Mouse (Mus musculus) kidney, embryonic 14.5 days (tissue): Measurements from ENCODE around the gene Ssna1. TPM values are rescaled to one million over a fixed set of nuclear protein-coding genes. Genes with fewer than 3 reads are reported as not detected.
"Not testable (repeated sequence)": the region's sequence is repeated elsewhere in the genome, so short reads cannot be mapped to it uniquely, and the experiment has no call there.

Experiments used
- ATAC-seq: fragments of 200-750 bp; cut with Nextera tagmentation; 2 replicates; pipeline ENCODE4 v1.8.0; 2017; ENCODE audit warnings: moderate number of reproducible peaks, mild to moderate bottlenecking, moderate TSS enrichment, moderate library complexity; ENCODE audit not compliant: low FRiP score, low TSS enrichment
- H3K27ac ChIP-seq: fragments of 300-500 bp; sonication (generic); 2 replicates; pipeline ENCODE4 v1.5.1; 2014; ENCODE audit warnings: low read depth, mild to moderate bottlenecking, low read length, moderate library complexity, mixed read lengths
- H3K27me3 ChIP-seq: fragments of 300-500 bp; sonication (generic); 2 replicates; pipeline ENCODE4 v1.6.1; 2014; ENCODE audit warnings: mild to moderate bottlenecking, low read length; ENCODE audit not compliant: control insufficient read depth, insufficient read depth
- H3K36me3 ChIP-seq: fragments of 300-500 bp; sonication (generic); 2 replicates; pipeline ENCODE4 v1.6.1; 2014; ENCODE audit warnings: low read length, mixed read lengths; ENCODE audit not compliant: control insufficient read depth, insufficient read depth
- H3K4me1 ChIP-seq: fragments of 300-500 bp; sonication (generic); 2 replicates; pipeline ENCODE4 v1.6.1; 2014; ENCODE audit warnings: low read length, mixed read lengths; ENCODE audit not compliant: control insufficient read depth, insufficient read depth
- H3K4me2 ChIP-seq: fragments of 300-500 bp; sonication (generic); replicated peaks from 2 replicates; pipeline ENCODE4 v1.6.1; 2014; ENCODE audit warnings: low read depth, mild to moderate bottlenecking, low read length
- H3K4me3 ChIP-seq: fragments of 300-500 bp; sonication (generic); 2 replicates; pipeline ENCODE4 v1.5.1; 2014; ENCODE audit warnings: mild to moderate bottlenecking, low read length
- H3K9ac ChIP-seq: fragments of 300-500 bp; sonication (generic); 2 replicates; pipeline ENCODE4 v1.6.1; 2014; ENCODE audit warnings: low read depth, mild to moderate bottlenecking, low read length, moderate library complexity
- H3K9me3 ChIP-seq: fragments of 300-500 bp; sonication (generic); 2 replicates; pipeline ENCODE4 v1.6.1; 2016; ENCODE audit warnings: low read length; ENCODE audit not compliant: control insufficient read depth
- WGBS: fragments of 180-500 bp; shearing (Covaris S2); extraction: QIAGEN DNeasy Blood & Tissue Kit; methylation state at CpG from one replicate; pipeline ENCODE4 v1.1.7; 2014; 5-methylcytosine and 5-hydroxymethylcytosine counted together
- polyA plus RNA-seq: library from polyadenylated mRNA; unstranded; fragments of >200 nt; fragmentation: Nextera tagmentation; extraction: Ambion mirVana; gene quantifications from 2 replicates; pipeline ENCODE4 v1.2.1, GENCODE M21; 2014

The Ssna1 gene
- polyA plus RNA-seq, 1 experiment from 2014 or later = 212 TPM

DNA sequence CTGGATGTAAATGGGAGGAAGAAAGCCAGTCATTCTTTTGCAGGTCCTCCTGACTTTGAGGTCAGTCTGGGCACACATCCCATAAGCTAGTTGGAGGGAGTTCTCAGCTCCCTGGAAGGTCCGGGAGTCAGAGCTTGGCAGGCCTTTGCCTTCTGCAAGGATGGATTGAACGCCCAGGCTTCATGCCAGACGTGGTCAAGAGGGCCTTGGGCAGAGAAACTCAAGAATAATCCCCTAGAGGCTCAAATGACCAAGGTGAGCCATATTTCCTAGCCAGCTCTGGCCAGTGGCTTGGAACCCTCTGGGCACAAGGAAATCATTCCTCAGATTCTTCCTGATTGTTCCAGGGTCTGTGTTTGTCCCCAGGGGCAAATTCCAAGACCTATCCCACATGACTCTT is 7.4 kb downstream of the Ssna1 start:
- Histone ChIP-seq H3K4me1 (peaks cover 14% of the 10 kb centered on the region), H3K36me3 (peaks cover 12% of the 10 kb centered on the region), H3K27me3 (peaks cover 14% of the 10 kb centered on the region), H3K27ac (no peak overlapping the region), H3K9me3 (no peaks in the 10 kb centered on the region), H3K4me2 (peak overlapping the region; percentile 15; the same call in 1 of the 2 replicates), H3K4me3 (no peak overlapping the region), H3K9ac (no peak overlapping the region)
- 70% methylated on average over 3 of the region's 3 CpGs for WGBS
- ATAC-seq = no peak

- no peak for ATAC-seq
- Histone ChIP-seq H3K27ac (no peak overlapping the region), H3K4me2 (peak overlapping the region; percentile 15; the same call in 1 of the 2 replicates), H3K27me3 (peaks cover 14% of the 10 kb centered on the region), H3K4me3 (no peak overlapping the region; the same call in 1 of the 2 replicates), H3K4me1 (peaks cover 14% of the 10 kb centered on the region), H3K36me3 (peaks cover 6% of the 10 kb centered on the region), H3K9ac (no peak overlapping the region; the same call in 1 of the 2 replicates), H3K9me3 (no peaks in the 10 kb centered on the region)
- WGBS = 81% methylated on average over 5 of the region's 5 CpGs
Measured at GRCm38 (mm10) chr2:25264286-25264660, 8.0 kb downstream of the Ssna1 start.

DNA sequence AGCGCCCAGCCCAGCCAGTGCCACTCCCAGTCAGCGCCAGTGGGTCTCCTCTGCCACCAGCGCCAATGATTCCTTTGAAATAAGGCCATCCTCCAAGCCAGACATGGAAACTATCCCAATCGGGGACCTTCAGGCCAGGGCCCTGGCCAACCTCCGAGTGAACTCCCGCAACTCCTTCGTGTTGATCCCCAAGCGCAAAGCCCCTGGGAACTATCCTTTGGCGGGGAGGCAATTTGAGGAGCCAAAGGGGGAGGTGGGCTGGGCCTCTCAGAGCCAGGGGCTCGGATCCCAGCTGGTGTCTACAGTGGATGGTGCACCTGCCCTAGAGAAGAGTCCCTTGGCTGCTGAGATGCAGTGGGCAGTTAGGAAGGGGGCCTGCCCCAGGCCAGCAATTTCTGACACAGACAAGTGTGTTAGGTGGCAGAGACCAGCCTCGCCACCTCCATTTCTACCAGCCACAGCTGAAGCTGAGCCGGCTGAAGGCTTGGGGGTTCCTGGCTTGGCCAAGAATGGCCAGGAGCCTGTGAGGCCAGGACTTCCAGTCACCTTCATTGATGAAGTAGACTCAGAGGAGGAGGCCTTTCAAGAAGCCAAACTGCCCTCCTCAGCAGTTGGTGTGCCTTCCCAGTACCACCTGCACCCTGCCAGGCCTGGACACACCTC is 8.5 kb downstream of the Ssna1 start:
- peak overlapping the region; percentile 78 for H3K4me3 ChIP-seq
- peak overlapping the region; percentile 99 for H3K4me2 ChIP-seq
- no peak for ATAC-seq
- H3K4me1 ChIP-seq = peaks cover 14% of the 10 kb centered on the region
- H3K27ac ChIP-seq = no peak overlapping the region
- H3K9ac ChIP-seq = peak overlapping the region; percentile 66
- H3K27me3 ChIP-seq = peaks cover 14% of the 10 kb centered on the region
- WGBS = 19% methylated on average over 12 of the region's 12 CpGs
- H3K36me3 ChIP-seq = peaks cover under 1% of the 10 kb centered on the region
- H3K9me3 ChIP-seq = no peaks in the 10 kb centered on the region

DNA sequence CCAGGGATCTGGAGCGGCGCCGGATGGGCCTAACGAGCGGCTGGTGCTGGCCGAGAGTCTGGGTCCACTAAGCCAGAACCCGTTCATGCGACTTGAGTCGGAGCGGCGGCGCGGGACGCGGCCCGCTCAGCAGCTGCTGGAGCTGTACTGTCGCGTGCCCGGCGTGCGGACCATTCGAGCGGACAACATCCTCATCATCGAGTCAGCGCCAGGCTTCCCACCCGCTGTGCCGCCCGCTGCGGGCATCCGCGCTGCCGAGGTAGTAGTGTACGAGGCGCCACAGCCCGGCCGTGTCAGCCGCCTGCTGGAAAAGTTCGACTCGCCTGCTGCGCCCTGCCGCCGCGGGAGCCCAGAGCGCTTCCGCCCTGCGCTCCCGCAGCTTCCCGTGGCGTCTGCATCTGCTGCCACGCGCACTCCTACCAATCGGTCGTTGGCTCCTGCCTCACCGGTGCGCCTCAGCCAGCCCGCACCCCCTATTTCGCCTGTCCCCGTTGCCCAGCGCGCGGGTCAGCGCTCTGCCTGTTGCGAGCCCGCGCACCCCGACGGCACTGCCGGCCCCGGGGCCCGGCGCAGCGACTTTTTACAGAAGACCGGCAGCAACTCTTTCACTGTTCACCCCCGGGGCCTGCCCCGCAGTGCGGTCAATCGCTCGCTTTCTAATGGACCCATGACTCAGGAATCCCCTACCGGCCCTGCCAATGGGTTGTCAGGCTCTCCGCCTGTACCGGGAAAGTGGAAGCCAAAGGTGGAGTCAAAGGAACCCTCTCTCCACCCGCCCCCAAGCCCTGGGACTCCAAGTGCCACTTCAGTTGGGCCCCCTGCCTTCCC is 9.2 kb downstream of the Ssna1 start:
- peak overlapping the region; percentile 99 for H3K4me2 ChIP-seq
- H3K9me3 ChIP-seq = no peaks in the 10 kb centered on the region
- H3K4me3 ChIP-seq = peak overlapping the region; percentile 78
- H3K36me3 ChIP-seq = no peaks in the 10 kb centered on the region
- under 1% methylated on average over 73 of the region's 82 CpGs for WGBS
- H3K27me3 ChIP-seq = peaks cover 14% of the 10 kb centered on the region
- H3K27ac ChIP-seq = no peak overlapping the region
- peak overlapping the region; percentile 66 for H3K9ac ChIP-seq
- peaks cover 14% of the 10 kb centered on the region for H3K4me1 ChIP-seq
- peak; percentile 16 for ATAC-seq

DNA sequence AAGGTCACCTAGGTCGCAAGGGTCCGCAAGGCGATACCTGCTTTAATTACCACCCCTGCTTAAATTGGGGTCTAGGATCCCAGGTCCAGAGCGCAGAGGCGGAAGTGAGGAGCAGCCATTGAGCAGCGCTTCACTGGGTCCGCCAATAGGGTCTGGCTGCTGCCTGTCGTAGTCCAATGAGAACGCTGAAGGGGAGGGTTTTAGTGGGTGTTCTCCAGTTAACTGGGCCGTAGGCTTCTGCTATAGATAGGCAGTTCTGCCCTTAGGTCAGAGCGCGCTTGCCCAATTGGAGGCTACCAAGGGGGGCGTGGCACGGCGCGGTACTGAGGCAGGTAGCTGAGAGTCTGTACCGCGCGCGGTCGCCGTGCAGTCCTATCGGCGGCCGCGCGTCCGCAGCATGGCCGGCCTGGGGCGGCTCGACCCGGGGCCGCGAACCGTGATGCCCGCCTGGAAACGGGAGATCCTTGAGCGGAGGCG is 9.9 kb downstream of the Ssna1 start, which contains the start of gene Tprn:
Gene Tprn, plus strand, starts transcription at position 328 of the 477 bp plus-strand sequence.
- Histone ChIP-seq H3K36me3 (no peaks in the 10 kb centered on the region), H3K27me3 (peaks cover 14% of the 10 kb centered on the region), H3K4me3 (peak within 1 kb of the TSS; percentile 78), H3K9me3 (no peaks in the 10 kb centered on the region), H3K4me1 (peaks cover 14% of the 10 kb centered on the region), H3K9ac (peak within 1 kb of the TSS; percentile 66), H3K4me2 (peak within 1 kb of the TSS; percentile 99), H3K27ac (no peak within 1 kb of the TSS; the same call in 1 of the 2 replicates)
- under 1% methylated on average over 39 of the region's 39 CpGs for WGBS
- peak; percentile 99 for ATAC-seq

DNA sequence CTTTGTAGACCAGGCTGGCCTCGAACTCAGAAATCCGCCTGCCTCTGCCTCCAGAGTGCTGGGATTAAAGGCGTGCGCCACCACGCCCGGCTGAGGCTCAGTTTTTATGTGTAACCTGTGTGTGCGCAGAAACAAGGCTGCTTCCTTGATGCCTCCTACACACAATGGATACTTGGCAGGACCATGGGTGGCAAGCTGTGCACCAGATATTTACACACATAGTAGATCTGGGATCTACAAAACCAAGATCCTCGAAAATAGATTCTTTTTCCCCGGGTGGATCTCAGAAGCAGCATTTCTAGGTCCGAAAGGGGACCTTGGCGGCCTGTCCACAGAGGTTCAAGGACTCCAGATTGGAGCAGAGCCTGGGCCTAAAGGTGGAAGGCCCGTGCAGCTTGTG is 10.4 kb downstream of the Ssna1 start:
- Histone ChIP-seq H3K9ac (peak overlapping the region; percentile 37; the same call in 1 of the 2 replicates), H3K4me3 (peak overlapping the region; percentile 78), H3K27ac (no peak overlapping the region; the same call in 1 of the 2 replicates), H3K9me3 (no peaks in the 10 kb centered on the region), H3K36me3 (no peaks in the 10 kb centered on the region), H3K4me1 (peaks cover 14% of the 10 kb centered on the region), H3K27me3 (peaks cover 14% of the 10 kb centered on the region), H3K4me2 (peak overlapping the region; percentile 99)
- 52% methylated on average over 12 of the region's 12 CpGs for WGBS
- ATAC-seq = no peak; the same call in 1 of the 2 replicates

- H3K9ac ChIP-seq = no peak overlapping the region
- no peak overlapping the region for H3K4me2 ChIP-seq
- H3K27ac ChIP-seq = no peak overlapping the region
- no peaks in the 10 kb centered on the region for H3K36me3 ChIP-seq
- no peaks in the 10 kb centered on the region for H3K9me3 ChIP-seq
- ATAC-seq = no peak
- 64% methylated on average over 2 of the region's 2 CpGs for WGBS
- H3K4me3 ChIP-seq = no peak overlapping the region
- H3K4me1 ChIP-seq = peaks cover 18% of the 10 kb centered on the region
- peaks cover 10% of the 10 kb centered on the region for H3K27me3 ChIP-seq
Measured at GRCm38 (mm10) chr2:25258887-25259286, 13.4 kb downstream of the Ssna1 start.

- H3K9ac ChIP-seq, ATAC-seq, H3K27ac ChIP-seq, H3K4me3 ChIP-seq, H3K4me2 ChIP-seq, H3K36me3 ChIP-seq, H3K9me3 ChIP-seq, H3K27me3 ChIP-seq: not testable (repeated sequence)
- H3K4me1 ChIP-seq = peaks cover 12% of the 10 kb centered on the region
- 87% methylated on average over 5 of the region's 5 CpGs for WGBS
Measured at GRCm38 (mm10) chr2:25257250-25257649, 15.0 kb downstream of the Ssna1 start.
